Mouse (Mus musculus): ENCODE data around the gene Frem1. TPM values are rescaled to one million over a fixed set of nuclear protein-coding genes. Genes with fewer than 3 reads are reported as not detected.

The Frem1 gene
- polyA plus RNA-seq, 1 experiment = 2.4 TPM

DNA sequence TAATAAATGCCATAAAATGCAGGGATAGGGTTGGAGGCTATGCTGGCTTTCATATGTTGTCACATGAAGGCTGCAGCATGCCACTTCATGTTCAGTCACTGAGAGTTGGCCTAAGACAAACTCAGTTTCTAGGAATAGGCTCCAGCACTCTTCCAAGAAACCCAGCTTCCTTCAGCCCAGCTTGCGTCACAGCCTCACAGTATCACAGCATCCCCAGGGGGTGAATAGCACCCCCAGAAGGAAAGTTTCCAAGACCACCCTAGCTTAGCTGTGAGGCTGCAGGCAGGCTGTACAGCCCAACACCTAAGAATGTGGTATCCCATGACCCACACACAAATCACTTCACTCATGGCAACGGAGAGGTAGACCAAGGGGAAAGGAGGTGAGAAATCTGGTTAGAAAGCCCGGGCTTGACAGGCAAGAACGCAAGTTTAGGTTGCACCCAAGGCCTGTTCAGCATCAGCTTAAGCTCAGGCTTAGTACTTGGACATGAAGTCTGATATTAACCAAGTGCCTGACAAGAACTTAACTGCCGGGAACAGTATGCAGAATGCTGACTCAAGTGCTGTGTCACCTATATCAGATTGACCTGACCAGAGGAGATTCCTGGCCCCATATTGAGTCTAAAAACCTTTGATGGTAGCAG is 1.9 kb downstream of the Frem1 start:
- WGBS = 89% methylated on average over 5 of the region's 5 CpGs
- Histone ChIP-seq H3K36me3 (ENCODE audit: control insufficient read depth, insufficient read depth, low read length) (no peaks in the 10 kb centered on the region), H3K4me3 (ENCODE audit: extremely low read depth, insufficient read depth, insufficient read length) (no peak overlapping the region), H3K27ac (ENCODE audit: insufficient read depth, low read length) (no peak overlapping the region), H3K4me1 (ENCODE audit: control insufficient read depth, insufficient read depth, insufficient read length) (no peaks in the 10 kb centered on the region), H3K27me3 (ENCODE audit: control insufficient read depth, insufficient read depth, low read length) (no peaks in the 10 kb centered on the region)
- no peak for DNase-seq (ENCODE audit: low read depth in 1 of 2, low spot score in 2 of 2)
- TF ChIP-seq POLR2A (IDR thresholded peaks at IDR 0.05; ENCODE audit: low read depth, low read length) (no peak), CTCF (IDR thresholded peaks at IDR 0.05; ENCODE audit: extremely low read depth, insufficient read depth, insufficient read length, insufficient replicate concordance) (no peak)

GRCm38 (mm10) chr4:83049288-83049687 is 2.9 kb downstream of the Frem1 start:
- Histone ChIP-seq H3K27me3 (ENCODE audit: control insufficient read depth, insufficient read depth, low read length) (no peaks in the 10 kb centered on the region), H3K36me3 (ENCODE audit: control insufficient read depth, insufficient read depth, low read length) (no peaks in the 10 kb centered on the region), H3K27ac (ENCODE audit: insufficient read depth, low read length) (no peak overlapping the region), H3K4me1 (ENCODE audit: control insufficient read depth, insufficient read depth, insufficient read length) (no peaks in the 10 kb centered on the region), H3K4me3 (ENCODE audit: extremely low read depth, insufficient read depth, insufficient read length) (no peak overlapping the region)
- 80% methylated on average over 3 of the region's 3 CpGs for WGBS
- no peak for DNase-seq (ENCODE audit: low read depth in 1 of 2, low spot score in 2 of 2)
- TF ChIP-seq POLR2A (IDR thresholded peaks at IDR 0.05; ENCODE audit: low read depth, low read length) = no peak
- no peak for TF ChIP-seq CTCF (IDR thresholded peaks at IDR 0.05; ENCODE audit: extremely low read depth, insufficient read depth, insufficient read length, insufficient replicate concordance)

DNA sequence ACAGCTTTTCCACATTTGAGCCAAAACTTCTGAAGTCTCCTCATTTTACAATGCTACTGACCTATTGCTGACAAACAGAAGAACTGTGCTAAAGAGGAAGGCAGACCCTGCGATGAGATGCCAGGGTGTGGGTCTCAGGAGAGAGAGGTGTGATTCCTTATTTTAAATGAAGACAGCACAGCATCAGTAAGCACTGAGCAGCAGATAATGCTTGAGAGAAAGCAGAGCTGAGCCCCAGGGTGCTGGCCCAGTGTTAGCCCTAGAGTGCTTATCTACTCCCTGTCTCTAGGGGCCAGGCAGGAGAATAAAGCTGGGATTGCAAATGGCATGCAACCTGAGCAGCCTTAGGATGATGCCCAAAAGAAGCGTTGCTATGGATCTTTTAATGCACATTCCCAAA is 3.6 kb downstream of the Frem1 start:
- DNase-seq (ENCODE audit: low read depth in 1 of 2, low spot score in 2 of 2) = no peak
- no peak for TF ChIP-seq POLR2A (IDR thresholded peaks at IDR 0.05; ENCODE audit: low read depth, low read length)
- no peak for TF ChIP-seq CTCF (IDR thresholded peaks at IDR 0.05; ENCODE audit: extremely low read depth, insufficient read depth, insufficient read length, insufficient replicate concordance)
- Histone ChIP-seq H3K4me1 (ENCODE audit: control insufficient read depth, insufficient read depth, insufficient read length) (no peaks in the 10 kb centered on the region), H3K4me3 (ENCODE audit: extremely low read depth, insufficient read depth, insufficient read length) (no peak overlapping the region), H3K36me3 (ENCODE audit: control insufficient read depth, insufficient read depth, low read length) (no peaks in the 10 kb centered on the region), H3K27me3 (ENCODE audit: control insufficient read depth, insufficient read depth, low read length) (no peaks in the 10 kb centered on the region), H3K27ac (ENCODE audit: insufficient read depth, low read length) (no peak overlapping the region)
- WGBS = 65% methylated on average over 2 of the region's 2 CpGs

GRCm38 (mm10) chr4:83046806-83047205 is 5.3 kb downstream of the Frem1 start:
- H3K36me3 ChIP-seq (ENCODE audit: control insufficient read depth, insufficient read depth, low read length) = no peaks in the 10 kb centered on the region
- H3K4me3 ChIP-seq (ENCODE audit: extremely low read depth, insufficient read depth, insufficient read length) = no peak overlapping the region
- TF ChIP-seq POLR2A (IDR thresholded peaks at IDR 0.05; ENCODE audit: low read depth, low read length) = no peak
- TF ChIP-seq CTCF (IDR thresholded peaks at IDR 0.05; ENCODE audit: extremely low read depth, insufficient read depth, insufficient read length, insufficient replicate concordance) = no peak
- H3K27me3 ChIP-seq (ENCODE audit: control insufficient read depth, insufficient read depth, low read length) = no peaks in the 10 kb centered on the region
- DNase-seq (ENCODE audit: low read depth in 1 of 2, low spot score in 2 of 2) = no peak
- H3K27ac ChIP-seq (ENCODE audit: insufficient read depth, low read length) = no peak overlapping the region
- no peaks in the 10 kb centered on the region for H3K4me1 ChIP-seq (ENCODE audit: control insufficient read depth, insufficient read depth, insufficient read length)
- WGBS = 87% methylated on average over 2 of the region's 2 CpGs

GRCm38 (mm10) chr4:83046069-83046468 is 6.1 kb downstream of the Frem1 start:
- H3K27ac ChIP-seq (ENCODE audit: insufficient read depth, low read length) = no peak overlapping the region
- DNase-seq (ENCODE audit: low read depth in 1 of 2, low spot score in 2 of 2) = no peak
- H3K4me1 ChIP-seq (ENCODE audit: control insufficient read depth, insufficient read depth, insufficient read length) = no peaks in the 10 kb centered on the region
- H3K36me3 ChIP-seq (ENCODE audit: control insufficient read depth, insufficient read depth, low read length) = no peaks in the 10 kb centered on the region
- no peak for TF ChIP-seq CTCF (IDR thresholded peaks at IDR 0.05; ENCODE audit: extremely low read depth, insufficient read depth, insufficient read length, insufficient replicate concordance)
- no peak for TF ChIP-seq POLR2A (IDR thresholded peaks at IDR 0.05; ENCODE audit: low read depth, low read length)
- WGBS = 92% methylated on average over 3 of the region's 3 CpGs
- no peak overlapping the region for H3K4me3 ChIP-seq (ENCODE audit: extremely low read depth, insufficient read depth, insufficient read length)
- H3K27me3 ChIP-seq (ENCODE audit: control insufficient read depth, insufficient read depth, low read length) = no peaks in the 10 kb centered on the region

DNA sequence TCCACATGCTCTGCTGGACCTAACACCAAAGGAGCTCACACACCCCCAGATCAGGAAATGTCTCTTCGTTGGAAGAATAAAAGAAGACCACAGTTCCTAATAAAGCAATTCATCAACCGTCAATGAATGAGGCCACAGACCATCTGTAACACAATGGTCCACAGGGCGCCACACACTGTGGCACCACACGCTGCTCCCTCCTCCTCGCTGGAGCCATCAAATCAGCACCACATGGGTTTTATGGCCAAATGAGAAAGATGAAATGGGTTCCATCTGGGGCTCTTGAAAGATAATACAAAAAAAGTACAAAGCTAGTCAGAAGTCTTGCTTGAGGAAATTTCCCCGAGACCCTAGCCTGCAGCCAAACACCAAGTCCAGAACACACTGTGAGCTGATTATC is 6.9 kb downstream of the Frem1 start:
- WGBS = 86% methylated on average over 6 of the region's 6 CpGs
- Histone ChIP-seq H3K27ac (ENCODE audit: insufficient read depth, low read length) (no peak overlapping the region), H3K27me3 (ENCODE audit: control insufficient read depth, insufficient read depth, low read length) (no peaks in the 10 kb centered on the region), H3K36me3 (ENCODE audit: control insufficient read depth, insufficient read depth, low read length) (no peaks in the 10 kb centered on the region), H3K4me1 (ENCODE audit: control insufficient read depth, insufficient read depth, insufficient read length) (no peaks in the 10 kb centered on the region), H3K4me3 (ENCODE audit: extremely low read depth, insufficient read depth, insufficient read length) (no peak overlapping the region)
- TF ChIP-seq CTCF (IDR thresholded peaks at IDR 0.05; ENCODE audit: extremely low read depth, insufficient read depth, insufficient read length, insufficient replicate concordance) = no peak
- no peak for TF ChIP-seq POLR2A (IDR thresholded peaks at IDR 0.05; ENCODE audit: low read depth, low read length)
- DNase-seq (ENCODE audit: low read depth in 1 of 2, low spot score in 2 of 2) = no peak

DNA sequence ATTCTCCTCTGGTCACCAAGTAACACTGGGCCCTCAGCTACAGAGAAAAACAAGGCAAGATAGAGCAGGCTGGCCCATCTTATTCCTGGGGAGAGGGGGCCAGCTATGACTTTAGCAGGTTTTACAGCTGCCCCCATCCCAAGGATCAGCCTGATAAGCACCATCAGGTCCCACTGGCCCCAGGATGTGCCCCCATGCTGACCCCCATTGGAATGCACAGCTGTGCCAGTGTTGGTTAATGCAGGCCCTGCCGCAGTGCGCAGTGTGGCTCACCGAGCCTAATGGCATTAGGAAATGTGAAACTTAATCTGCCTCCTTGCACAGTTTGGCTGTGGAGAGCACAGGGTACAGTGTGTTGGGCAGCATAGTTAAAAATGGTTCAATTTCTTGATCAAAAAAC is 11.4 kb downstream of the Frem1 start:
- no peak overlapping the region for H3K4me3 ChIP-seq (ENCODE audit: extremely low read depth, insufficient read depth, insufficient read length)
- no peak overlapping the region for H3K27ac ChIP-seq (ENCODE audit: insufficient read depth, low read length)
- H3K4me1 ChIP-seq (ENCODE audit: control insufficient read depth, insufficient read depth, insufficient read length) = no peaks in the 10 kb centered on the region
- DNase-seq (ENCODE audit: low read depth in 1 of 2, low spot score in 2 of 2) = no peak
- 91% methylated on average over 3 of the region's 3 CpGs for WGBS
- H3K27me3 ChIP-seq (ENCODE audit: control insufficient read depth, insufficient read depth, low read length) = no peaks in the 10 kb centered on the region
- H3K36me3 ChIP-seq (ENCODE audit: control insufficient read depth, insufficient read depth, low read length) = no peaks in the 10 kb centered on the region
- TF ChIP-seq POLR2A (IDR thresholded peaks at IDR 0.05; ENCODE audit: low read depth, low read length) (no peak), CTCF (IDR thresholded peaks at IDR 0.05; ENCODE audit: extremely low read depth, insufficient read depth, insufficient read length, insufficient replicate concordance) (no peak)

Data from spleen, adult 2 months (tissue).